Mouse (Mus musculus) layer of hippocampus, adult 2 months (tissue): ENCODE measurements at regions not wholly inside any gene's neighbourhood (a gene's known extent, or its start where the extent isn't known, plus 50 kb on each side); places are given as distances from the start of the nearest gene placed in this dataset.

Experiments
- DNase-seq, 2 experiments: peaks; one replicate each; pipeline ENCODE4 v3.0.0; 2022; ENCODE audit warnings: low spot score in 2 of 2
- H3K27ac ChIP-seq: fragments of 200-600 bp; 2 replicates; pipeline ENCODE4 v1.8.1; 2022
- H3K4me3 ChIP-seq: fragments of 200-600 bp; 2 replicates; pipeline ENCODE4 v1.8.1; 2022; ENCODE audit warnings: mild to moderate bottlenecking
- CTCF ChIP-seq: fragments of 200-600 bp; conservative IDR thresholded peaks from 2 replicates; pipeline ENCODE4 v1.8.1; 2022; ENCODE audit warnings: antibody characterized with exemption, mild to moderate bottlenecking, moderate library complexity

GRCm38 (mm10) chr1:129057182-129057581, 215.9 kb upstream of the Thsd7b start:
- DNase-seq = no peak
- no peak overlapping the region for H3K4me3 ChIP-seq
- no peak overlapping the region for H3K27ac ChIP-seq
- no peak for TF ChIP-seq CTCF

GRCm38 (mm10) chr1:129055252-129055651, 217.8 kb upstream of the Thsd7b start:
- H3K27ac ChIP-seq = no peak overlapping the region
- peak; percentile 50 for TF ChIP-seq CTCF
- no peak for DNase-seq
- no peak overlapping the region for H3K4me3 ChIP-seq

GRCm38 (mm10) chr1:129033707-129034106, 239.4 kb upstream of the Thsd7b start:
- H3K4me3 ChIP-seq = no peak overlapping the region
- no peak overlapping the region for H3K27ac ChIP-seq
- DNase-seq = no peak
- TF ChIP-seq CTCF = no peak

- DNase-seq = no peak
- TF ChIP-seq CTCF = peak; percentile 59
- H3K4me3 ChIP-seq = no peak overlapping the region
These were observed 267.2 kb upstream of the Thsd7b start for GRCm38 (mm10) chr1:129005899-129006298.

GRCm38 (mm10) chr1:129002286-129002685, 270.8 kb upstream of the Thsd7b start:
- Histone ChIP-seq H3K27ac (no peak overlapping the region), H3K4me3 (no peak overlapping the region)
- TF ChIP-seq CTCF = no peak
- no peak for DNase-seq

More at GRCm38 (mm10) chr1:129005899-129006298, 267.2 kb upstream of the Thsd7b start:
- H3K27ac ChIP-seq = no peak overlapping the region

GRCm38 (mm10) chr1:129001766-129002165, 271.3 kb upstream of the Thsd7b start:
- no peak overlapping the region for H3K27ac ChIP-seq
- no peak for TF ChIP-seq CTCF
- H3K4me3 ChIP-seq = no peak overlapping the region
- DNase-seq = no peak

- DNase-seq = no peak
- Histone ChIP-seq H3K4me3 (no peak overlapping the region), H3K27ac (no peak overlapping the region)
- TF ChIP-seq CTCF = no peak
These were observed 273.2 kb upstream of the Thsd7b start for GRCm38 (mm10) chr1:128999741-129000517.

- TF ChIP-seq CTCF = no peak
- Histone ChIP-seq H3K27ac (no peak overlapping the region), H3K4me3 (no peak overlapping the region)
- no peak for DNase-seq
These were observed 278.4 kb upstream of the Thsd7b start for GRCm38 (mm10) chr1:128994655-128995054.

- no peak for TF ChIP-seq CTCF
- Histone ChIP-seq H3K27ac (no peak overlapping the region), H3K4me3 (no peak overlapping the region)
- DNase-seq = no peak
These were observed 289.7 kb upstream of the Thsd7b start for GRCm38 (mm10) chr1:128983411-128983810.

- DNase-seq = no peak
- Histone ChIP-seq H3K4me3 (no peak overlapping the region), H3K27ac (no peak overlapping the region)
- no peak for TF ChIP-seq CTCF
These were observed 297.5 kb upstream of the Thsd7b start for GRCm38 (mm10) chr1:128975586-128975985.

GRCm38 (mm10) chr1:128951436-128951835, 321.7 kb upstream of the Thsd7b start:
- no peak overlapping the region for H3K4me3 ChIP-seq
- H3K27ac ChIP-seq = no peak overlapping the region
- DNase-seq = no peak
- no peak for TF ChIP-seq CTCF

- DNase-seq = no peak
- no peak overlapping the region for H3K4me3 ChIP-seq
- no peak for TF ChIP-seq CTCF
- H3K27ac ChIP-seq = no peak overlapping the region
These were observed 322.6 kb upstream of the Thsd7b start for GRCm38 (mm10) chr1:128950512-128950911.

- no peak for DNase-seq
- no peak for TF ChIP-seq CTCF
- Histone ChIP-seq H3K27ac (no peak overlapping the region), H3K4me3 (no peak overlapping the region)
These were observed 322.7 kb upstream of the Cxcr4 start for GRCm38 (mm10) chr1:128914811-128915210.

GRCm38 (mm10) chr1:128912532-128912931, 320.4 kb upstream of the Cxcr4 start:
- H3K27ac ChIP-seq = peak overlapping the region; percentile 72
- H3K4me3 ChIP-seq = no peak overlapping the region
- no peak for TF ChIP-seq CTCF
- DNase-seq = peak; percentile 20 to 36
